Mouse (Mus musculus) megakaryocyte, embryonic 14.5 days (primary cell): ENCODE measurements at regions not wholly inside any gene's neighbourhood (a gene's known extent, or its start where the extent isn't known, plus 50 kb on each side); places are given as distances from the start of the nearest gene placed in this dataset.

Experiments
- FLI1 ChIP-seq: IDR thresholded peaks from 2 replicates; pipeline ENCODE4 v1.6.1; 2012; ENCODE audit warnings: low read length, inconsistent platforms, mixed read lengths
- GATA1 ChIP-seq: IDR thresholded peaks from 3 replicates; pipeline ENCODE4 v1.6.1; 2012; ENCODE audit warnings: mixed read lengths, low read length, inconsistent platforms, borderline replicate concordance

DNA sequence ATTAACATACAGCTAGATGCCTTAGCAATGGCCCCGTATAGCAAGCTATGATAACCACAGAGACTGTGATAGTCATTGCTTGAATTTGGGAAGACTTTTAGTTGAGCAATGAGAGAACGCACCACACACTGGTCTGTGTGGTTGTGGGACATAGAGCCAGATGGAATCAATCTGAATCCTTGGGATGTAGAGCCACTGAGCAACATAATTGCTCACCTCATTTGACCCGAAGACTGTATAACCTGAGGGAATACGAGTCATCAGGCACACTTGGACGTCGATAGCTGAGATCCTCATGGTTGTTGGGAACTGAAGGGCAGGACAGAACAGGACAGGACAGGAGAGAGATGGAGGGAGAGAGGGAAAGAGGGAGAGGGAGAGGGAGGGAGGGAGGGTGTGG, 68.6 kb upstream of the Mmadhc start:
- TF ChIP-seq GATA1 (no peak), FLI1 (no peak)
